Mouse (Mus musculus) layer of hippocampus, adult 18-20 months (tissue): ENCODE measurements at regions not wholly inside any gene's neighbourhood (a gene's known extent, or its start where the extent isn't known, plus 50 kb on each side); places are given as distances from the start of the nearest gene placed in this dataset.
"Not testable (repeated sequence)": the region's sequence is repeated elsewhere in the genome, so short reads cannot be mapped to it uniquely, and the experiment has no call there.

Source experiments
- DNase-seq, 2 experiments: peaks; one replicate each; pipeline ENCODE4 v3.0.0; 2022; ENCODE audit warnings: low spot score in 2 of 2

- DNase-seq: no peak
Measured at GRCm38 (mm10) chr1:168708161-168708865, 276.2 kb upstream of the Pbx1 start.

- no peak for DNase-seq
Measured at GRCm38 (mm10) chr1:168697386-168697785, 265.3 kb upstream of the Pbx1 start.

- no peak for DNase-seq
Measured at GRCm38 (mm10) chr1:168686821-168687220, 254.8 kb upstream of the Pbx1 start.

GRCm38 (mm10) chr1:168685147-168685546, 253.1 kb upstream of the Pbx1 start:
- no peak for DNase-seq

GRCm38 (mm10) chr1:168681685-168682491, 249.8 kb upstream of the Pbx1 start:
- DNase-seq: no peak

GRCm38 (mm10) chr1:168680674-168681073, 248.6 kb upstream of the Pbx1 start:
- DNase-seq: no peak

- peak; percentile 12 to 55 for DNase-seq
Measured at GRCm38 (mm10) chr1:168676418-168677413, 244.6 kb upstream of the Pbx1 start.

- DNase-seq: no peak
Measured at GRCm38 (mm10) chr1:168675741-168676140, 243.7 kb upstream of the Pbx1 start.

- DNase-seq: no peak
Measured at GRCm38 (mm10) chr1:168662755-168663284, 230.8 kb upstream of the Pbx1 start.

GRCm38 (mm10) chr1:168660956-168661355, 228.9 kb upstream of the Pbx1 start:
- DNase-seq: no peak

- DNase-seq: no peak
Measured at GRCm38 (mm10) chr1:168659578-168659977, 227.5 kb upstream of the Pbx1 start.

GRCm38 (mm10) chr1:168632837-168633236, 200.8 kb upstream of the Pbx1 start:
- no peak for DNase-seq

- DNase-seq: no peak
Measured at GRCm38 (mm10) chr1:168631979-168632378, 199.9 kb upstream of the Pbx1 start.

- DNase-seq: not testable (repeated sequence)
Measured at GRCm38 (mm10) chr1:168601967-168602366, 169.9 kb upstream of the Pbx1 start.

- no peak for DNase-seq
Measured at GRCm38 (mm10) chr1:168600461-168601160, 168.5 kb upstream of the Pbx1 start.

- DNase-seq: no peak
Measured at GRCm38 (mm10) chr1:168598191-168598667, 166.2 kb upstream of the Pbx1 start.

- DNase-seq: no peak
Measured at GRCm38 (mm10) chr1:168597495-168597894, 165.4 kb upstream of the Pbx1 start.

GRCm38 (mm10) chr1:168584137-168584536, 152.1 kb upstream of the Pbx1 start:
- DNase-seq: no peak

GRCm38 (mm10) chr1:168582434-168582833, 150.4 kb upstream of the Pbx1 start:
- DNase-seq: no peak

- DNase-seq: no peak
Measured at GRCm38 (mm10) chr1:168569930-168570515, 138.0 kb upstream of the Pbx1 start.
